Mouse (Mus musculus) C2C12 (cell line): ENCODE measurements around the gene Gramd1b. TPM values are rescaled to one million over a fixed set of nuclear protein-coding genes. Genes with fewer than 3 reads are reported as not detected.

Experiments used
- H3K27me3 ChIP-seq: one replicate; pipeline ENCODE4 v1.6.1; 2011; ENCODE audit not compliant: control insufficient read depth, insufficient read depth, insufficient read length
- H3K36me3 ChIP-seq: one replicate; pipeline ENCODE4 v1.6.1; 2011; ENCODE audit not compliant: control insufficient read depth, insufficient read depth
- H3K4me3 ChIP-seq: one replicate; pipeline ENCODE4 v1.5.1; 2011; ENCODE audit warnings: mild to moderate bottlenecking, control low read depth; ENCODE audit not compliant: poor library complexity, insufficient read depth, severe bottlenecking
- H3K79me2 ChIP-seq: one replicate; pipeline ENCODE4 v1.6.1; 2011; ENCODE audit not compliant: control insufficient read depth, insufficient read depth
- H3K79me3 ChIP-seq: one replicate; pipeline ENCODE4 v1.6.1; 2011; ENCODE audit warnings: low read depth, control low read depth
- H3ac ChIP-seq: one replicate; pipeline ENCODE3; 2011; ENCODE audit warnings: low read depth; ENCODE audit not compliant: control insufficient read depth, insufficient read length
- CEBPB ChIP-seq: IDR thresholded peaks from one replicate; pipeline ENCODE4 v1.6.1; 2011; ENCODE audit warnings: low read depth, mild to moderate bottlenecking, control low read depth, moderate library complexity
- CTCF ChIP-seq: IDR thresholded peaks from one replicate; pipeline ENCODE4 v1.5.1; 2011; ENCODE audit not compliant: control insufficient read depth, insufficient read depth, insufficient read length
- FOSL1 ChIP-seq: IDR thresholded peaks from one replicate; pipeline ENCODE4 v1.8.0; 2011; ENCODE audit warnings: mild to moderate bottlenecking, low read length; ENCODE audit not compliant: poor library complexity, insufficient read depth, severe bottlenecking
- MAX ChIP-seq: IDR thresholded peaks from one replicate; pipeline ENCODE4 v1.6.1; 2011; ENCODE audit warnings: mild to moderate bottlenecking, control low read depth
- MYOD1 ChIP-seq: IDR thresholded peaks from one replicate; pipeline ENCODE4 v1.6.1; 2011; ENCODE audit warnings: low read depth; ENCODE audit not compliant: control insufficient read depth, insufficient read length
- MYOG ChIP-seq: IDR thresholded peaks from one replicate; pipeline ENCODE4 v1.6.1; 2011; ENCODE audit not compliant: control insufficient read depth, insufficient read length; ENCODE audit errors: extremely low read depth
- USF1 ChIP-seq: IDR thresholded peaks from one replicate; pipeline ENCODE4 v1.6.1; 2011; ENCODE audit warnings: low read depth, mild to moderate bottlenecking, control low read depth, moderate library complexity
- polyA plus RNA-seq: library from polyadenylated mRNA; unstranded; fragments of >200 nt; fragmentation: generic; extraction: Trizol; gene quantifications from one replicate; pipeline ENCODE4 v1.2.1, GENCODE M21; 2012; ENCODE audit warnings: missing spikeins

Gramd1b gene
- polyA plus RNA-seq, 1 experiment, result 3.7 TPM

DNA sequence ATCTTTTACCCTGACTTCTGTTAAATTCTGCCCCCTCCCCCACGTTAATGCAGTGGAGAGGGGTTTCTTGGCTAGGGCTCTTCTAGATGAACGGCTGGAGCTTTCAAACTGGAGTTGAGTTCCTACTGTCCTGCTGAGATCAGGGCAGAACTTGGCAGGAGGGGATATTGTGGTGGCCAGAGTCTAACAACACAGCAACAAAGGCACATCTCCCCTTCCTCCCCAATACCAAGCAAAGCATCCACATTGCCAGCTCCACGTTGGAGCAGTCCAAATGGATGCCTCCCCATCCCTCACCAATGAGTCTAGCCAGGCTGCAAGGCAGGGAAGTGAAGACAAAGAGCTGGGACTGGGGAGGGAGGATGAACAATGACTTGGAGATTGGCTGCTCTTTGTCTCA, 49.9 kb downstream of the Gramd1b start:
- Histone ChIP-seq H3K79me3 (no peaks in the 10 kb centered on the region), H3K4me3 (no peak overlapping the region), H3K36me3 (no peaks in the 10 kb centered on the region), H3ac (no peak overlapping the region), H3K27me3 (no peaks in the 10 kb centered on the region), H3K79me2 (no peaks in the 10 kb centered on the region)
- no peak for TF ChIP-seq MAX
- TF ChIP-seq CEBPB, result no peak
- no peak for TF ChIP-seq CTCF
- no peak for TF ChIP-seq MYOG
- TF ChIP-seq USF1, result no peak
- no peak for TF ChIP-seq MYOD1
- no peak for TF ChIP-seq FOSL1

DNA sequence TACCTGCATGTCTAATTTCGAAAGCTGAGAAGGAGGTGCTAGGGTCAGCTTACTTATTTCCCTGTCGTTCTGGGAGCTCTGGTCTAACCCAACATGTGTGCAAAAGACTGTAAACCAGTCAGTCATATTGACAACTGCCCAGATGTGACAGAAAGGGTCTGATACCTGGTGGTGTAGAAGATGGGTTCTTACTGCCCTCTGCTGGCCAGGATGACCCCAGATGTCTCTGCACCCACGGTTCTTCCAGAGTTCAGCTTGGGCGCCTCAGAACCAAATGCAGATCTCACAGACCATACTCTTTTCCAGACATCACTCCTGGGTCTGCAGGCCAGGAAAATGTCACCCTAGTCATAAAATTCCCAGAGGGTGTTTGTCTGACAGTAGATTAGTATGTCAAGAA, 51.9 kb downstream of the Gramd1b start:
- Histone ChIP-seq H3K36me3 (no peaks in the 10 kb centered on the region), H3K27me3 (no peaks in the 10 kb centered on the region), H3ac (no peak overlapping the region), H3K79me3 (no peaks in the 10 kb centered on the region), H3K4me3 (no peak overlapping the region), H3K79me2 (no peaks in the 10 kb centered on the region)
- TF ChIP-seq MYOG (no peak), CTCF (peak; percentile 44)

DNA sequence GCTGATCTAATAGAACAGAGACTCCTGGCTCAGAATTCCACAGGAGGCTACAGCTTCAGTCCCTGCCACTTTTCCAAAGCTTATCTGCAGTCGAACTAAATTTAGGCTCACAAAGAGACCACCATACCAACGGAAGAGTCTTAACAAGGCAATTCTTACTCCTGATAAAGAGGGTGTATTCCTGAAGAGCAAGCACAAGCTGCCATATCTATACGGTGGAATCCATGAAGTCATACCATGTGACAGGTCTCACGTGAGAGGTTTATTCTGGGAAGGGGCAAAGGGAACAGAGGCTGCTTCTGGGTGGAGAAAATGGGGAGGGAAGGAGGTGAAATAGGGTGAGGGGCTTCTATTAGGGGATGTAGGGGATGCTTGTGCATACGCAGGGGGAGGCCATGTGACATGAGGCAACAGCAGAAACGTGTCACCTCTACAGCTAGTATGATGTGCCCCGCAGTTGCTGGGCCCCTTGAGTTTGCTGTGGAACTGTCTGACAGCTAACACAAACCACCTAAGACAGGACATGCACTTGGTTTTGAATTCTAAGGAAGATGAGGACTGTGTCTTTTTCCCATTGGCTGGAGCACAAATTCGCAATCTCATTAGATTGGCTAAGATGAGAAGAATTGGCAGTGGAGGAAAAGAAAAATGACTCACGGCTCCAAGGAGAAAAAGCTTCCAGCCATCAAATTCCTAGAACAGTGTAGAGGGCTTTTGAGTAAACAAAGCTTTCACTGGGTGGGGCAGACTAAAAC, 52.9 kb downstream of the Gramd1b start:
- no peak overlapping the region for H3K4me3 ChIP-seq
- no peaks in the 10 kb centered on the region for H3K79me3 ChIP-seq
- TF ChIP-seq FOSL1, result no peak
- no peak for TF ChIP-seq CEBPB
- TF ChIP-seq MAX, result no peak
- TF ChIP-seq USF1, result no peak
- no peak for TF ChIP-seq CTCF
- no peak for TF ChIP-seq MYOG
- TF ChIP-seq MYOD1, result no peak
- H3K27me3 ChIP-seq, result no peaks in the 10 kb centered on the region
- no peak overlapping the region for H3ac ChIP-seq
- H3K79me2 ChIP-seq, result no peaks in the 10 kb centered on the region
- no peaks in the 10 kb centered on the region for H3K36me3 ChIP-seq

DNA sequence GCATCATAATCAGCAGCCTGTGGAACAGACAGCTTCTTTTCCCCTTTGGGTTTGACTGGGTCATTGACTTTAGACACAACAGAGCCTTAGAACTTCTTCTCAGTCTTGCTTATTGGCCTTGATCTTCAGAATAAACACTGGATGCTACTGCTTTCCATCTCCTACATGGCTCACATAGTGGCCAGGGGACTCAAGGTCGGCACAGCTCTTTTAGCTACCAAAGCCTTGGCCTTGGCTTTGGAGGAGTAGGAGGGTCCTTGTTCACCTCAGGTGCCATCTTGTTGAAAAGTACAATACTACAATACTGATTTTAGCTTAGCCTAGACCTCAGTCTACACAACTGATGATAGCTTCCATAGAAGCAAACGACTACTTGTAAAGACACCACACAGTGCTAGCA, 53.6 kb downstream of the Gramd1b start:
- Histone ChIP-seq H3K27me3 (no peaks in the 10 kb centered on the region), H3K79me2 (no peaks in the 10 kb centered on the region), H3K79me3 (no peaks in the 10 kb centered on the region), H3ac (no peak overlapping the region), H3K4me3 (no peak overlapping the region), H3K36me3 (no peaks in the 10 kb centered on the region)
- TF ChIP-seq MYOD1 (no peak), USF1 (no peak), MAX (no peak), CEBPB (no peak), FOSL1 (no peak), CTCF (no peak), MYOG (no peak)

DNA sequence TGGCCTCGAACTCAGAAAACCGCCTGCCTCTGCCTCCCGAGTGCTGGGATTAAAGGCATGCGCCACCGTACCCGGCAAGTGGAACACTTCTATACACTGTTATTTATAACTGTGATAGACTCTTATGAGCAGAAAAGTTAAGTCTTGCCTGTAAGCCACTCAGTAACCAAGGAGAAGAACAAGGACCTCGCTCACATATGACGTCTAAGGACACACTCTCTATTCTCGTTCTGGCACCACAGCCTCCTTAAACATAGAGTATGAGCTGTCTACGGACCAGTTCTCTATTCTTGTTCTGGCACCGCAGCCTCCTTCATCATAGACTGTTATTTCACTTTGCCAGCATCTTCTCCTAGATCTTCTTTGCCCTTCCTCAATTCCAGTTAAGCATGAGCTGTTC, 55.1 kb downstream of the Gramd1b start:
- no peak overlapping the region for H3ac ChIP-seq
- H3K36me3 ChIP-seq, result no peaks in the 10 kb centered on the region
- H3K79me2 ChIP-seq, result no peaks in the 10 kb centered on the region
- no peaks in the 10 kb centered on the region for H3K27me3 ChIP-seq
- TF ChIP-seq MAX, result no peak
- TF ChIP-seq CEBPB, result no peak
- no peak for TF ChIP-seq MYOD1
- TF ChIP-seq USF1, result no peak
- no peaks in the 10 kb centered on the region for H3K79me3 ChIP-seq
- H3K4me3 ChIP-seq, result no peak overlapping the region

DNA sequence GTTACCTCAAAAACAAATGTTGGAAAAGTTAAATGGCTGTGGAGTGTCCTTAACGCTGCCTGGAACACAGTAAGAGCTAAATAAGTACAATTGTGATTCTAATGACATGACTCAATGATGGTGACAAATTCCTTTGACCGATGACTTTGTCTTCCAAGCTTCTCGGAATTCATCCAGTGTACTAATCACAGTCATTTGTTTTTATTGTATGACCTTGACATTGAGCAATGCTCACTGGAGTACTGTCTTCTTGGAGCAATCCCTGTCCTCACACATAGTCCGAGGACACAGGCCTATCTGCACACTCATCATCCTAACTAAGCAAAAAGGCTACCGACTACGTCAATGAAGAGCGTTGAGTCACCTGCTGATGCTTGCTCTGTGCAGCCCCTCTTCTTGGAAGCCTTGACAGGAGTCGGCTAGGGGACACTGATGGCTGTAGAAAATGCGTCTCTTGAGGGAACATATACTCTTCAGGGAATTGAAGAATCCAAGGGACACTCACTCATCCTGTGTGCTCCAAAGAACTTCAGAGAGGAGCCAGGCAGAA, 58.1 kb downstream of the Gramd1b start:
- Histone ChIP-seq H3K27me3 (no peaks in the 10 kb centered on the region), H3K79me2 (no peaks in the 10 kb centered on the region), H3K36me3 (no peaks in the 10 kb centered on the region), H3K79me3 (no peaks in the 10 kb centered on the region), H3K4me3 (no peak overlapping the region), H3ac (no peak overlapping the region)
- TF ChIP-seq CEBPB (no peak), MAX (no peak), MYOG (no peak), USF1 (no peak), MYOD1 (no peak), CTCF (no peak), FOSL1 (no peak)
